Mouse (Mus musculus) lung, postnatal 36 days (tissue): ENCODE measurements around the gene 6030498E09Rik.

Experiments used
- DNase-seq: peaks from one replicate; pipeline ENCODE4 v3.0.0; 2022; ENCODE audit warnings: mixed read lengths

The 6030498E09Rik gene

GRCm38 (mm10) chrX:38772478-38772877, at the start of gene 6030498E09Rik:
Gene 6030498E09Rik (plus strand): TSS chrX:38772671.
- no peak for DNase-seq

DNA sequence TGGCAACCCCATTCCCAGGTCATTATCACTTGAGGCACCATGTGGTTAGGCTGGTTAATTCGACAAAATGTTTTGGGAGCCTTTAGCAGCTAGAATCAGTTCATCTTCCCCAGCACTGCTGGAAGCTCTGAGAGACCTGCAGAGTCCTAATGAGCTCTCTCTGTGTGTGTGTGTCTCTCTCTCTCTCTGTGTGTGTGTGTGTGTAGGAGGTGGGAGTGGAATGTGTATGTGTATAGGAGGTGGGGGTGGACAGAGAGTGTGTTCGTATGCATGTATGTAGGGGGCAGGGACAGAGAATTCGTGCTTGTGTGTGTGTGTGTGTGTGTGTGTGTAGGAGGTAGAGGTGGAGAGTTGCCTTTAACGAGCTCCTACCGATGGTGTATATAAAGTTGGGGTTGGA, 42.4 kb upstream of the 6030498E09Rik start:
- no peak for DNase-seq

- DNase-seq, result no peak
Observed at GRCm38 (mm10) chrX:38730639-38731038, 41.8 kb upstream of the 6030498E09Rik start.

DNA sequence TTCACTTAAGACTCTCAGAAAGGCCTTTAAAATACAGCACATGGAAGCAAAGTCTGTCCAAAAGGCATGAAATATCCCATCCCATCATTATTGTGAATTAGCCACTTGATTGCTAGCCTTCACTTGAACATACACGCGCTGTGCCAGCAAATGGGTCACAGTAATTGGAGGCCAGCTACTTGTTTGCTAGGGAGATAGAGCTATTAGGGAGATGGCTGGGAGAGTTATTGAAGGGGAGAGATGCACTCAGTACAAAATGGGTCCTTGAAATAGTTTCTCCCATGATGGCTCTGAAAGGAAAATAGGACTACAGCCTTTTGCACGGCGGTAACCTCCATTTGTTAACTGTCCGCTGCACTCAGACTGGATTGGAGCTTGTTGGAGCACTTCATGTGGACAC, 38.8 kb upstream of the 6030498E09Rik start:
- DNase-seq, result no peak

DNA sequence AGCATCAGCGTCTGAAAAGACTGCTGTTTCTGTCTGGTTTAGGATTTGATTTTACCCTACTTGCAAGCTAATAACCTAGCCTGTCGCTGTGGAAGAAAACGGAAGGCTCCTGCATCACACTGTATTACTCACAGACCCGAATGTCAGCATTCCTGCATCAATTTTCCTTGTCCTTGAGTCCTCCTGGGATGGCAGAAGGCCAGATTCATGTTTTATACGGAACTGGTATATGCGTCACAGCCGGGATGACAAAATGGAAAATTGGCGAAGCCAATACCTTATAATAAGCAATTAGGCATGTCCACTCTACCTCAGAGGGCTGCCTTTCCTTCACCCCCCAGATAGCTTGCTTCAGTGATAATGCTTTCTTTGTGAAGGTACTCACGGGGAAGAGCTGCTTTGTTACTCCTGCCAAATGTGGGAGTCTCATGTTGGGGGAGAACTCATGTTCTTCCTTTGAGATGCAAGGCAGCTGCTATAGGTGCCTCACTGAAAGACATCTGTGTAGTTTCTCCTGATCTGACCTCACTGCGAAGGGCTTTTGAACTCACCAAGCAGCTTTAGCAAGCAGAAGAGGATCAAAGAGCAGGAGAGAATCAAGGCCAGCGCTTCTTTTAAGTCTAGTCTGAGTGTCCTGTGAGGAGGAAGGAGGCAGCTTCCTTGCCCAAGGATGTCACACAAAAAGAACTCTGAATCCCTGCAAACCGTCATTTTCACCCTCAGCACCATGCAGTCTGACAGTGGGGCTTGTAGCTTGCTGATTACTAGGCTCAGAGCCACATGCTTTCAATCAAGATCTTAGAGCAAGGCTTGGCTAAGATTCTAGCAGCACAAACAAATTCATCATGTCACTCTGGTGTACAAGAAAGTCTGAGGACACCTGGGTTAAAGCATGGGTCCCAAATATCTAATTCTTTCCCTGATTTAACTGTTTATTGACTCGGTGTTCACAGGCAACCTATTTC, 37.3 kb upstream of the 6030498E09Rik start:
- DNase-seq, result no peak

DNA sequence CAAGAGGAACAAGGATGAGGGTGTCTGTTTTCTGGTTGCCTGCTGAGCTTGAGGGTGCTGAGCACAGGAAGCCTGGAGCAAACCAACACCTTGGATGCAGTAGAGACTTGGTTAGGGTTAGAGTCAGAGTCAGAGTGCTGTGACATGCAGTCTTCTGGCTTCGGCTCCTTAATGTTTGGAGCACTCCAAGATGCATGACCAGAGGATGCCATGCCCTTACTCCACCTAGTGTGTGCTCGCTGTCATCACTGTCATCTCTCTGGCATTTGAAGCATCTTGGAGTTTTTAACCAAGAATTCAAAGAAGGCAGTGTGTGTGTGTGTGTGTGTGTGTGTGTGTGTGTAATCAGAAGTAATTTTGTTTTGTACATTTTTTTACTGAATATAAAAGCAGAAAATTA, 1.0 kb upstream of the 6030498E09Rik start:
- DNase-seq, result no peak

GRCm38 (mm10) chrX:38771886-38772285, 585 bp upstream of the 6030498E09Rik start:
- peak; percentile 11 for DNase-seq

DNA sequence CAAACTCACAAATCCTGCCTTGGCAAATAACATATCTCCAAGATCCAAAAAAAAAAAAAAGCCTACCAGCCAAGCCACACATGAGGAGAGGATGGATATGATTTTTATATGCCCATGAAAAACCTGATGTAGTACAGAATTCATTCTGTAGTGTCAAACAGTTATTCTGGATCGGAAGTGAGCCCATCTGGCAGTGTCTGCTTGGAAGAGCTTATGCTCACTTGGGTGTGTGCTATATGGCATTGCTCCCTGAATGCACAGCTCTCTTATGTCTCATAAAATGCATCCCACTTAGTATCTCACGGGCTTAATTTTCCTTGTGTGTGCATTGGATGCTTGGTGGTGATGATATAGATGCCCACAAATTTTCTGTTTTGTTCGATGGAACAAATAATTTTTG, 21.9 kb downstream of the 6030498E09Rik start:
- no peak for DNase-seq

- DNase-seq, result no peak
Observed at GRCm38 (mm10) chrX:38813934-38814333, 41.5 kb downstream of the 6030498E09Rik start.

GRCm38 (mm10) chrX:38816841-38817240, 44.4 kb downstream of the 6030498E09Rik start:
- no peak for DNase-seq

- DNase-seq, result no peak
Observed at GRCm38 (mm10) chrX:38958571-38958970, 186.1 kb downstream of the 6030498E09Rik start.

GRCm38 (mm10) chrX:38996265-38996664, 223.8 kb downstream of the 6030498E09Rik start:
- DNase-seq, result no peak
